Mouse (Mus musculus): ENCODE measurements around the gene Xrcc4.

- TF ChIP-seq MAFK (IDR thresholded peaks at IDR 0.05; ENCODE audit: insufficient read depth, low read depth, low read length) (no peak), ZC3H11A (IDR thresholded peaks at IDR 0.05; ENCODE audit: borderline replicate concordance, low read depth, low read length) (no peak)
Observed at GRCm38 (mm10) chr13:89782886-89783285, 306.5 kb downstream of the Xrcc4 start.

Measured in ES-E14 (cell line).